Comparison of ENCODE assay signal across 8 mouse cellular contexts in genomic region chr7:136060339-136061073, GRCm38 (mm10).
DNase-seq lines count a peak whose midpoint lies in the region; ATAC-seq and TF ChIP-seq lines count a peak whose summit lies in the region.

No protein-coding gene starts in this region.

- H3K9me3 ChIP-seq in hindbrain, postnatal 0 days (ENCODE audit: low read length) = no peaks in the 10 kb centered on the region

- no peaks in the 10 kb centered on the region for H3K27me3 ChIP-seq in hindbrain, postnatal 0 days (ENCODE audit: insufficient read depth, low read length)

- intact Hi-C loops in gastrocnemius, postnatal 14 days (cut with DNase I; ENCODE audit: low total_unique reads) = no loop called here

- 4% methylated on average over 29 of the region's 29 CpGs for WGBS in hindbrain, postnatal 0 days

- DNase-seq in R1 (ENCODE audit: low read depth, low spot score) = peak; percentile 8
- DNase-seq in gastrocnemius, postnatal 14 days = peak; percentile 57
- DNase-seq in hindbrain, postnatal 0 days (ENCODE audit: low spot score) = peak; percentile 87
- peak; percentile 48 to 62 for DNase-seq in left cerebral cortex, adult 18-20 months (ENCODE audit: low spot score in 2 of 2)
- DNase-seq in lung, postnatal 10 days = peak; percentile 59
- DNase-seq in retina, postnatal 1 day = peak; percentile 72
- DNase-seq in thymus, postnatal 14 days = no peak

- TF ChIP-seq CTCF in cortical plate, adult 2 months (IDR thresholded peaks at IDR 0.05; ENCODE audit: extremely low read depth, insufficient read depth, low read length) = peak; percentile 42
- TF ChIP-seq CTCF in hindbrain, postnatal 0 days (IDR thresholded peaks at IDR 0.05; ENCODE audit: low read depth) = peak; percentile 66

- no peak for TF ChIP-seq POLR2A in cortical plate, adult 2 months (IDR thresholded peaks at IDR 0.05; ENCODE audit: extremely low read depth, insufficient read depth, low read length)

- peak overlapping the region; percentile 59 for H3K4me2 ChIP-seq in hindbrain, postnatal 0 days (ENCODE audit: low read depth, low read length)

- no peaks in the 10 kb centered on the region for H3K4me1 ChIP-seq in cortical plate, adult 2 months (ENCODE audit: control insufficient read depth, insufficient read depth, low read length)
- H3K4me1 ChIP-seq in hindbrain, postnatal 0 days (ENCODE audit: insufficient read depth, low read length) = 0 out of 2 replicates have a peak, but pooled peaks cover 3% of the 10 kb centered on the region

- no peaks in the 10 kb centered on the region for H3K36me3 ChIP-seq in hindbrain, postnatal 0 days (ENCODE audit: insufficient read depth, low read length)

- no peak overlapping the region for H3K27ac ChIP-seq in cortical plate, adult 2 months (ENCODE audit: insufficient read depth, low read length)
- H3K27ac ChIP-seq in hindbrain, postnatal 0 days = peak overlapping the region; percentile 69

- ATAC-seq in hindbrain, postnatal 0 days = peak; percentile 67; the same call in 1 of the 2 replicates

- H3K9ac ChIP-seq in hindbrain, postnatal 0 days (replicated peaks; ENCODE audit: low read length) = peak overlapping the region; percentile 47

- no peak overlapping the region for H3K4me3 ChIP-seq in cortical plate, adult 2 months (ENCODE audit: insufficient read depth, low read length)
- H3K4me3 ChIP-seq in hindbrain, postnatal 0 days (ENCODE audit: low read length) = peak overlapping the region; percentile 24
